Mouse (Mus musculus) adipocyte (in vitro differentiated cells): Measurements from ENCODE around the gene Dlgap3.

Experiments
- DNase-seq: peaks from one replicate; pipeline ENCODE4 v3.0.0-alpha.2; 2016; ENCODE audit warnings: low spot score

Gene Dlgap3

DNA sequence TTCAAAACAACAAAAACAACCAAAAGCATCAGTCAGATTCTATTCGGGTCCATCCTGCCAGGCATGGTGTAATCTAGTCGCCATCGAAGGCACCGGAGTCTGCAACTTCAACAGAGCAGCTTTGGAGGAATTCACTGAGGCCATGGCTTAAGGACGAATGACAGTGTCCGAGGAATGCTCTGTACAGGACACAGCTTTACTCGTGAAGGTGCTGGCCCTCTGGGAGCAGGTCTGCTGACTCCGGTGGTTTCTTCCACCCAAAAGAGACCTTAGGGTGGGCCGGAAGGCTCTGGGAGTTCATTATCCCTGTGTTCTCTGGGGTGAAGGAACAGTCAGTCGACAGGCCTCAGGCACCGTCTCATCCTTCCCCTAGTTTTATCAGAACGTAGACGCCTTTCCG, 92.6 kb downstream of the Dlgap3 start:
- DNase-seq: no peak

DNA sequence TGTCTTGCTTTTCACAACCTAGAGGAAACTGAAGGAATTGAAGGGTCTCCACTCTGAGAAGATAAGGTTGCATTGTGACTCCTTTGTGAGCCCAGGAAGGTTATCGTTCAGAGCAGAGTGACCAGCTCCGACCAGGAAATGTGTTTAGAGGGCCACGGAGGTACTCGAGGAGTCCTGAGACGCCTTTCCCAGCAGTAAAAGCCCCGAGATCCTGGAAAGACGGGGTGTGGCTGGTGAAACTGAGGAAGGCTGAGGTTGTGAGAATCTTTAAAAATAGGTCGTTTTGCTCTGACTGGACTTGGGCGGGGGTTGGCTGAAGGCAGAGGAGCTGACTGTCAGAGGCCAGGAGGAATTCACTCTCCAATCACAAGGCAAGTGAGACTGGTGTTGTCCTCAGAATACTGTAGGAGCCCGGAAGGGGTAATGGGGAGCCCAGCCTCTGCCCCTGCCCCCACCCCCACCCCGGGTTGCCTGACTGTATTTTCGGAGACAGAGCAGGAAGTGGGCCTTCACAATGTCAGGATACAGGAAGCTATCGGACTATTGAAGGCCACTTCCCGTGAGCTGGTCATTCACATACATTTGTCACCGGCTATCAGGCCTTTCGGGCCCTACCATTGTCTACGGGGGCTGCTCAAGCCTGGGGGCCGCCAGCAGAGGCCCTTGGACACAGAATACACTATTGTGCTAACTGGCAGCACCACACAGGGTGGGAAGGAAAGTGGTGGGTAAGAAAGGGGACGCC, 94.6 kb downstream of the Dlgap3 start:
- DNase-seq: no peak

- DNase-seq: no peak
These were observed 95.2 kb downstream of the Dlgap3 start for GRCm38 (mm10) chr4:127264183-127264554.

DNA sequence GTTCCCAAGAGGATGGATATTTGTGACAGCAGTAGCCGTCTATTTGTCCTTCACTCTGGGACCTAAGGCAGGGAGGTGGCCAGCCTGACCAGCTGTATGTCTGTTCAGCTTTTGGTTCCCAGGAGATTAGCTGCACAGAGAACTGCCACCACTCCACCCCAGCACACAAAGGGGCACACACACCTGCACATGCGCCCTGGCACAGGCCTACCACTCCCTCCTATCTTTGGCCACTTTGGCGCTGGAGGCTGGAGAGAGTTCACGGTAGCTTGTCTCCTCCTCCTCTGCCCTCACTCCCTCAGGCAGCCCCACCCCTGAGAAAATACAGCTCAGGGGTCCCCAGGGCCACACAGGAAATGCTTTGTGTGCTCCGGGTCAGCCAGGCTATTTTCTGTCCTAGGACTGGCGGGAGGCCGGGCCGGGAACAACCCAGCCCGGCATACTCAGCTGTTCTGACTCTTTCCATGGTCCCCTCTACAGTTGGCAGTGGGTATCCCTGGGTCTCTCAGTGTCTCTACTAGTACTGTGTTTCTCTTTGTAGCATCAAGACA, 109.5 kb downstream of the Dlgap3 start:
- no peak for DNase-seq

GRCm38 (mm10) chr4:127279241-127279640, 110.2 kb downstream of the Dlgap3 start:
- no peak for DNase-seq
